Mouse (Mus musculus): ENCODE results near the gene Stx1a. TPM values are rescaled to one million over a fixed set of nuclear protein-coding genes. Genes with fewer than 3 reads are reported as not detected.

The Stx1a gene
- total and polyA plus RNA-seq, 2 experiments from 2014 or later, result 152 to 171 TPM

GRCm38 (mm10) chr5:135011809-135012613, 11.3 kb upstream of the Stx1a start:
- H3K4me2 ChIP-seq (ENCODE audit: low read depth), result peak overlapping the region; percentile 21; the same call in 1 of the 2 replicates
- no peak overlapping the region for H3K4me3 ChIP-seq (ENCODE audit: low read depth, low read length)
- no peak overlapping the region for H3K9ac ChIP-seq

GRCm38 (mm10) chr5:135012671-135013441, 10.4 kb upstream of the Stx1a start:
- Histone ChIP-seq H3K36me3 (ENCODE audit: insufficient read depth) (no peaks in the 10 kb centered on the region), H3K4me3 (ENCODE audit: low read depth, low read length) (no peak overlapping the region), H3K4me2 (ENCODE audit: low read depth) (no peak overlapping the region; the same call in 1 of the 2 replicates), H3K4me1 (ENCODE audit: insufficient read depth) (0 out of 2 replicates have a peak, but pooled peaks cover 8% of the 10 kb centered on the region), H3K27ac (ENCODE audit: low read depth, low read length) (no peak overlapping the region), H3K27me3 (ENCODE audit: insufficient read depth, low read length) (no peaks in the 10 kb centered on the region), H3K9ac (no peak overlapping the region), H3K9me3 (ENCODE audit: low read length) (no peaks in the 10 kb centered on the region)
- ATAC-seq, result no peak
- WGBS, result 6% methylated on average over 15 of the region's 16 CpGs
- DNase-seq, result peak; percentile 74
- peak; percentile 67 for TF ChIP-seq CTCF (IDR thresholded peaks at IDR 0.05; ENCODE audit: low read depth)

More at GRCm38 (mm10) chr5:135011809-135012613, 11.3 kb upstream of the Stx1a start:
- WGBS, result 35% methylated on average over 26 of the region's 26 CpGs
- DNase-seq (no peak), ATAC-seq (no peak)
- H3K27ac ChIP-seq (ENCODE audit: low read depth, low read length), result no peak overlapping the region
- H3K36me3 ChIP-seq (ENCODE audit: insufficient read depth), result no peaks in the 10 kb centered on the region
- H3K4me1 ChIP-seq (ENCODE audit: insufficient read depth), result 0 out of 2 replicates have a peak, but pooled peaks cover 8% of the 10 kb centered on the region
- no peaks in the 10 kb centered on the region for H3K9me3 ChIP-seq (ENCODE audit: low read length)
- no peaks in the 10 kb centered on the region for H3K27me3 ChIP-seq (ENCODE audit: insufficient read depth, low read length)
- TF ChIP-seq CTCF (IDR thresholded peaks at IDR 0.05; ENCODE audit: low read depth), result no peak

- H3K4me1 ChIP-seq (ENCODE audit: insufficient read depth), result 0 out of 2 replicates have a peak, but pooled peaks cover 7% of the 10 kb centered on the region
- no peak overlapping the region for H3K27ac ChIP-seq (ENCODE audit: low read depth, low read length)
- H3K4me2 ChIP-seq (ENCODE audit: low read depth), result no peak overlapping the region
- ATAC-seq (peak; percentile 62), DNase-seq (peak; percentile 91)
- peak; percentile 98 for TF ChIP-seq CTCF (IDR thresholded peaks at IDR 0.05; ENCODE audit: low read depth)
- 14% methylated on average over 7 of the region's 7 CpGs for WGBS
- no peaks in the 10 kb centered on the region for H3K9me3 ChIP-seq (ENCODE audit: low read length)
- H3K9ac ChIP-seq, result no peak overlapping the region; the same call in 1 of the 2 replicates
- H3K27me3 ChIP-seq (ENCODE audit: insufficient read depth, low read length), result no peaks in the 10 kb centered on the region
- no peak overlapping the region for H3K4me3 ChIP-seq (ENCODE audit: low read depth, low read length)
- H3K36me3 ChIP-seq (ENCODE audit: insufficient read depth), result no peaks in the 10 kb centered on the region
These were observed 7.8 kb upstream of the Stx1a start for GRCm38 (mm10) chr5:135015497-135015896.

- ATAC-seq (no peak), DNase-seq (no peak)
- no peaks in the 10 kb centered on the region for H3K36me3 ChIP-seq (ENCODE audit: insufficient read depth)
- H3K9me3 ChIP-seq (ENCODE audit: low read length), result no peaks in the 10 kb centered on the region
- no peaks in the 10 kb centered on the region for H3K4me1 ChIP-seq (ENCODE audit: insufficient read depth)
- H3K4me3 ChIP-seq (ENCODE audit: low read depth, low read length), result no peak overlapping the region
- TF ChIP-seq CTCF (IDR thresholded peaks at IDR 0.05; ENCODE audit: low read depth), result peak; percentile 31
- 62% methylated on average over 4 of the region's 4 CpGs for WGBS
- H3K27ac ChIP-seq (ENCODE audit: low read depth, low read length), result no peak overlapping the region
- no peaks in the 10 kb centered on the region for H3K27me3 ChIP-seq (ENCODE audit: insufficient read depth, low read length)
- no peak overlapping the region for H3K4me2 ChIP-seq (ENCODE audit: low read depth)
- H3K9ac ChIP-seq, result no peak overlapping the region
These were observed 7.0 kb upstream of the Stx1a start for GRCm38 (mm10) chr5:135016224-135016759.

- TF ChIP-seq CTCF (IDR thresholded peaks at IDR 0.05; ENCODE audit: low read depth), result no peak
- Histone ChIP-seq H3K27ac (ENCODE audit: low read depth, low read length) (no peak overlapping the region), H3K4me2 (ENCODE audit: low read depth) (no peak overlapping the region), H3K4me1 (ENCODE audit: insufficient read depth) (peaks cover 6% of the 10 kb centered on the region; the same call in 1 of the 2 replicates), H3K9me3 (ENCODE audit: low read length) (no peaks in the 10 kb centered on the region), H3K9ac (no peak overlapping the region), H3K27me3 (ENCODE audit: insufficient read depth, low read length) (no peaks in the 10 kb centered on the region), H3K36me3 (ENCODE audit: insufficient read depth) (no peaks in the 10 kb centered on the region), H3K4me3 (ENCODE audit: low read depth, low read length) (no peak overlapping the region)
- no peak for ATAC-seq
- DNase-seq, result peak; percentile 67
- 27% methylated on average over 6 of the region's 6 CpGs for WGBS
These were observed 1.5 kb upstream of the Stx1a start for GRCm38 (mm10) chr5:135021814-135022213.

- no peak for TF ChIP-seq CTCF (IDR thresholded peaks at IDR 0.05; ENCODE audit: low read depth)
- H3K4me3 ChIP-seq (ENCODE audit: low read depth, low read length), result peak overlapping the region; percentile 88; the same call in 1 of the 2 replicates
- H3K27ac ChIP-seq (ENCODE audit: low read depth, low read length), result no peak overlapping the region
- H3K4me1 ChIP-seq (ENCODE audit: insufficient read depth), result peaks cover 11% of the 10 kb centered on the region; the same call in 1 of the 2 replicates
- H3K27me3 ChIP-seq (ENCODE audit: insufficient read depth, low read length), result no peaks in the 10 kb centered on the region
- WGBS, result 70% methylated on average over 11 of the region's 11 CpGs
- DNase-seq (no peak), ATAC-seq (no peak)
- H3K4me2 ChIP-seq (ENCODE audit: low read depth), result peak overlapping the region; percentile 89
- no peaks in the 10 kb centered on the region for H3K9me3 ChIP-seq (ENCODE audit: low read length)
- H3K9ac ChIP-seq, result 0 out of 2 replicates have a peak overlapping the region, but pooled peaks have one; percentile 69
- no peaks in the 10 kb centered on the region for H3K36me3 ChIP-seq (ENCODE audit: insufficient read depth)
These were observed 1.5 kb downstream of the Stx1a start for GRCm38 (mm10) chr5:135024665-135025224.
